Mouse (Mus musculus): ENCODE measurements at regions not wholly inside any gene's neighbourhood (a gene's known extent, or its start where the extent isn't known, plus 50 kb on each side); places are given as distances from the start of the nearest gene placed in this dataset.
A peak's percentile ranks its signal among the peaks of the same experiment; 100 is the strongest.

DNA sequence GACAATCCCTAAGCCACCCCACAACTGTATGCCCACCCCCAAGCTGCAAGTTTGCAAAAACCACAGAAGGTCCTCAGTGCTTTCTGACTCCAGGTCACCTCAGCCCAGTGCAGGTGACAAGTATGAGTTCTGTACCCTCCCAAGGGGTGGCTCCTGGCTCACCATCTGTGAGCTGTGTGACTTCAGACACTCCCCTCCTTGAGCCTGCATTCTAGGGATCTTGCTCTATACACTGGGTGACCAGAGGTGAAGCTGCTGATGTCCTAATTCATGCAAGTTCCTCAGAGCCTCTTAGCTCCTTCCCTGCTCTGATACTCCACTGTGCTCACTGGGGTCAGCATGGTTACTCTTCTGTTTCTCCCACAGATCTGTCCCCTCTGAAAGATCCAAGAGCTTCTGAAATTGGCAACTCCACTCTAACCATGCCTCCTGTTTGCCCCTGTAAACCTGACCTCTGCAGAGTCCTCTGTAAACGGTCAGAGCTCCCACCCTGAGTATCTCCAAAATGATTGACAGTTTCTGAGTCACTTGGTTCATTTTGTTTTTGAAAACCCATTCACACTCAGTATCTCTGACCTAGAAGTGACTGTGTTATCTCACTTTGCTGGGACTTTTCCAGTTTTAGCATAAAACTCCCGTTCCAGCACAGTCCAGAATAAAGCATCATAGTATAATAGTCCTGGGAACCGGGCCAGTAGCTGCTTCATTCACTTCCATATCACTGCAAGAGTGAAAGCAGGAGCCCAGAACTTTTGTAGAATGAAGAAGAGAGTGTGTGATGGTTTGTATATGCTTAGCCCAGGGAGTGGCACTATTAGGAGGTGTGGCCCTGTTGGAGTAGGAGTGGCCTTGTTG lies 180.7 kb upstream of the Dapk1 start:
- intact Hi-C loops (cut with DNase I): no loop called here
- no peak for DNase-seq (ENCODE audit: low spot score in 2 of 2)

DNA sequence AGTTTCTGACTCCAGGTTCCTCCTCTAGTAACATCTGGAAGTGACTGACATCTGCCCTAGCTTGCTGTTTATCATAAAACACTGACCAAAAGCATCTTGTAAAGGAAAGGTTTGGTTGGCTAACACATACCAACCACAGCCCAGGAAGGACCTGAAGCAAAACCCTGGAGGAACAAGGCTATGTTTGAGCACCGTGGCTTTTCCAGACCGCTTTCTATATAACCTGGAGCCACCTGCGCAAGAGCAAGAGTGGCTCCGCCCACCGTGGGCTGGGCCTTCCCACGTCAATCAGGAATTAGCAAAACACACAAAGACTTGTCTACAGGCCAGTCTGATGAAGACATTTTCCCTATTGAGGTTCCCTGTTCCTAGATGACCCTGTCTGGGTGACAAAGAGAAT lies 177.5 kb upstream of the Dapk1 start:
- intact Hi-C loops (cut with DNase I): no loop called here
- DNase-seq (ENCODE audit: low spot score in 2 of 2): no peak

DNA sequence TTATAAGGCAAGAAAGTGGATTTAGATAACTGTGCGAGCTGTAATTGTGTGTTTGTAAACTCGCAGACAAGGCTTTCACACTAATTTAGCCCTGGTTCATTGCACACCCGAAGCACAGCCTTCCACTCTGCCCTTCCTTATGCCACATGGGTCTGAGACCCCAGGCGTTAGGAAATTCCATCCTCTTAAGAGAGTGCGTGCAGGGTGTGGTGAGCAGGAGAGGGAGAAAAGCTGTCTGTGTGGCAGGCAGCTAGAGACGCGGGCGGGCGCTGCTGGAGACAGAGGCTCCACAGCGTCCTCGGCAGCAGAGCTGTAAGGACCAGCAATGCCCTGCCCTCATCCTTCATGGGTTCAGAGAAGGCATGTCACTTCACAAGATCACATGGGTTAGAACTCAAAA lies 176.6 kb upstream of the Dapk1 start:
- intact Hi-C loops (cut with DNase I): no loop called here

DNA sequence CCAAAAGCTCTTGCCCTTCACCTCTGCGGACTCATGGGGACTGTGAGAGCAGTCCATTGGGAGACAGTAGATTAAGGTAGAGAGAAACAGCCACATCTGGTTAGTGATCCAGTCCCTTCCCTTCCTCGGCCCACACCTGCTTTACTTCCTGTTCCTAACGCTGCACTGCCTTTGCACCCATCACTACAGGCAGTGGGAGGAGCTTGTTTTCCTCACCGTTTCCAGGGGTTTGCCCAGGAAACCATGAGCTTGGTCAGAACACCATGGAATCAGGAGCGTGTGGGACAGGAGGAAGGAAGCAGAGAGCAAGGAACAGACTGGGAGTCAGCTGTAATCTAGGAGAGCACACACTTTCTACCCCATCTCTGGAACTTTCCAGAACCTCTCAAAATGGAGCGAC lies 176.2 kb upstream of the Dapk1 start:
- intact Hi-C loops (cut with DNase I): no loop called here
- DNase-seq (ENCODE audit: low spot score in 2 of 2): no peak

More for the DNA sequence above, 176.6 kb upstream of the Dapk1 start:
- no peak for DNase-seq (ENCODE audit: low spot score in 2 of 2)

DNA sequence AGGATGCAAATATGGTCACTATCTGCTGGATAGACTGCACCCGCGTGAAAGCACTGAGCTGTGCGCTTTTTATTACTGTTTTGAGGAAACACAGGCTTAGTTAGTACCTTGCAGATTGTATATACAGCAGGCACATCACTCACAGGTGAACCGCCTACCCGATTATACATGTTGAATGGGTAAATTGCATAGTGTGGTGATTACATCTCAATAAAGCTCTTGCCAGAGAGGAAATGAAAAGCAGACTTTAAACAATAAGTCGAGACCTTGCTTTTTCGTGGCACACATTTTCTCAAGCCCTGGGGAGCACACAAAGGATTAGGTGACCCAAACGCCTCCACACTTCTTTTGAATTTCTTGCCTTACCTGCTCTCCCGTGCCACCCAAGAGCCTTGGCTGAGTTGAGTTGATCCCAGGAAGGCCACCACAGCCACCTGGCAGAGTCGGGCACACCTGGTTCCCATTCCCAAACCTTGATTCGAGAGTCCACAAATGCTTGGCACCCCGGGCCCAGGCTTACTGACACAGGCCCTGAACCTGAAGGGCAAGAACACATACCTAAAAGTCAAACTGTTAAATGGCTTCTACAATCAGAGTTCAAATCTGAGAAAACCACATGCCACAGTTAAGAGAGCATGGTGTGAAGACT lies 175.4 kb upstream of the Dapk1 start:
- no peak for DNase-seq (ENCODE audit: low spot score in 2 of 2)
- intact Hi-C loops (cut with DNase I): no loop called here

DNA sequence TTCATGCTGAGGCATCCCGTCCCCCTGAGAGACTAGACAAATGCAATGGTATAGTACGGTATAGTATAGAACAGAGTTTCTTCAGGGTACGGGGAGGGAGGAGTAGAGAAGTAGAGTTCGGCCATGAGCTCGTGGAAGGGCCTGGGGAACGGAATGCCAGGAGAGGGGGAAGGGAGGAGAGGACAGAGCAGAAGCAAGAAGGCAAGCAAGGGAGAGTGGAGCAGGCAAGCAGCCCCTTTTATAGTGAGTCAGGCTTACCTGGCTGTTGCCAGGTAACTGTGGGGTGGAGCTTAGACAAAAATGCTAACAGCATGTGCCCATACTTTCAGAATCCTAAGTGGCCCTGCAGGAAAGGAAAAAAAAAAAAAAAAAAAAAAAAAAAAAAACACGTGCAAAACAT lies 174.7 kb upstream of the Dapk1 start:
- intact Hi-C loops (cut with DNase I): no loop called here
- no peak for DNase-seq (ENCODE audit: low spot score in 2 of 2)

DNA sequence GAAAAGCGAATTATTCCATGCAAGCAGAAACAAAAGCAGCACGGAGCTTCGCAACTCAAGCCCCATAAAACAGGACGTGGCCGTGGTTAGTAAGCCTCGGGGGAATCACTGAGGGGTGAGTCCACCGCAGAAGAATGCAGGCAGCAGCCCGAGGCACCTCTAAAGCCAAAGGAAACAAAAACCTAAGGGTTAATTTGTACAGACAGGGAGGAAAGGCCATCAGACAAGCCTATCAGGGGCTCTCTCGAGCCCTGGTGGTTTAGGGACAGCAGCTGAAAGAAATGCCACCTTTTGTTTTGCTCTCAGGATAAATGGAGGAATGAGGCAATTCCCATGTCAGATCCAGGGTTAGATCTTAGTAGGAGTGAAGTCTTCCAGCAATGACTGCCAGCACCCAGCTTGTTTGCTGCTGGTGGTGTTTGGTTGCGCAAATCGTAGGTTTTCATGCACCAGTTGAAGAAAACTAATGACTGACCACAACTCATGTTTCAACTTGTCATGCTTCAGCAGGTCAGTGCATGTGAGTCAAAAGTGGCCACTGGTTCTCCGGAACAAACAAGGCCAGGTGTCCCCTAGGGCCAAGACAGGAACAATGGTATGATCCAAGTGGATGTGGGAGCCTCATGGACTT lies 173.9 kb upstream of the Dapk1 start:
- no peak for DNase-seq (ENCODE audit: low spot score in 2 of 2)
- intact Hi-C loops (cut with DNase I): no loop called here

DNA sequence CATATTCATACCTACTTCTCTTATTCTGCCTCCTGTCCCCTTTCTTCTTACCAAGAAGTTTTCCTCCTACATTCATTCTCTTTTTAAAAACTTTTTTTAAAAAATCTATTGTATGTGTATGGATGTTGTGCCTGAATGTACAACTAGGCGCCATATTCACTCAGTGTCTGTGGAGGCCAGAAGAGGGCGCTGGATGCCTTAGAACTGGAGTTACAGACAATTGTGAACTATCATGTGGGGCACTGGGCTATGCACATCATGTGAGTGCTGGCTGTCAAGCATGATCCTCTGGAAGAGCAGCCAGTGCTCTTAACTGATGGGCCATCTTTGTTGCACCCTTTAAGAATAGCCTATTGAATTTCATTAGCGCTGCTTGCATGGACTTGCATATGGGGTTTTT lies 172.6 kb upstream of the Dapk1 start:
- intact Hi-C loops (cut with DNase I): no loop called here
- DNase-seq (ENCODE audit: low spot score in 2 of 2): no peak

DNA sequence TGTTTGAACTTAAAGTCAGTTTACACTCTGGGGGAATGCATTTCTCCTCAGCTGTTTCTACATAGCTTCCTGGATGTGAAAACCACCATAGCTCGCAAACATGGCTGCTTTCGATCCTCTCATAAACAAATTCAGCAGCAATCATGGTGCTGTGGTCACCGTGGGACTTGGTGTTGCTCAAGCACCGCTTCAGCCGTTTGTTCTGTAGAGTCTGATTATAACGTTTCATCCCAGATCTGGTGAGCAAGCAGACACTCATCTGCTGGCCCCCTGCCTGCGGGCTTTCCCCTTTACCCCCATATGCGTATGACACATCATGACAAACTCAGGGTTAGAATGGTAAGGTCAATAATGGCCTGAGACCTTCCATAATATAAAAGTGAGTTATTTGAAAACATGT lies 170.3 kb upstream of the Dapk1 start:
- no peak for DNase-seq (ENCODE audit: low spot score in 2 of 2)
- intact Hi-C loops (cut with DNase I): no loop called here

DNA sequence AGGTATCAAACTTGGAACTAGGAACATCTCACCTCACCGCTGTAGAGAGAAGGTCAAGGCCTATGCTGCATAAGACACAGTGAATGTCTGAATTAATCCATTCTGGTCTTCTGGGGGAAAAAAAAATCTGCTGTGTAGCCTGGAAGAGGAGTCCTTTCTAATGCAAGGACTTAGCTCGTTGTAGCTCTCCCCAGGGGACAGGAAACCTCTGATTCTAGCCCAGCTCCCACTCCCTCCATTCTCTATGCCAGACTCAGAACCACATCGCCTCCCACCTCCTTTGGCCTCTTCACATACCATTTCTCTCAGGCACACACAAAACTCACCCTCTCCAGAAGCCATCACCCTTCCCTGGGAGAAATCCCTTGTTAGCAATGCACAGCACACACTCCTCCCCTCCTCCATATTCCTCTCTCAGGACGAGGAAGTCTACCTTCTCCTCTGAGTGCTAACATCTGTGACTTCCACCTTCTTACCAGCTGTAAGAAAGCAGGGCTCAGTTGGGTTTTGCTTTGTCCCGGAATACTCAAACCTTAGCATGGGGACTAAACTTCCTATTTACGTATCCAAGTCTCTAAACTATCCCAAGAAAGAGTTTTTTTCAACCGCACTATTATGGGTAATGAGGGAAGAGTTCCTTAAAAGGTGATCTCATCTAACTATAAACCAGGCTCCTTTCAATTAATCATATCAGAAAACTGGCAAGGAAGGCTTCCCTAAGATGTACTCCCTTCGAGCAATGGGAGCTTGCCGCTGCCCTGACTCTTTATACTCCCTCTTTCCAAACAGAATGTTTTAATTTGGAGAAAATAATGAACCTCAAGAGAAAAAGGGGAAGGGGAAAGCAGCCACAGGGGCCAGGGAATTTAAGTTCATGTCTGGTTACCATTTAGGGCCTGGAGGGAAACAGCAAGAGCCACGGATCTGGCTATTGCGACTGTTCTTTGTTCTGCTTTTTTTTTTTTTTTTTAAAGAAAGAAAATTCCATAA lies 167.2 kb upstream of the Dapk1 start:
- no peak for DNase-seq (ENCODE audit: low spot score in 2 of 2)
- intact Hi-C loops (cut with DNase I): no loop called here

DNA sequence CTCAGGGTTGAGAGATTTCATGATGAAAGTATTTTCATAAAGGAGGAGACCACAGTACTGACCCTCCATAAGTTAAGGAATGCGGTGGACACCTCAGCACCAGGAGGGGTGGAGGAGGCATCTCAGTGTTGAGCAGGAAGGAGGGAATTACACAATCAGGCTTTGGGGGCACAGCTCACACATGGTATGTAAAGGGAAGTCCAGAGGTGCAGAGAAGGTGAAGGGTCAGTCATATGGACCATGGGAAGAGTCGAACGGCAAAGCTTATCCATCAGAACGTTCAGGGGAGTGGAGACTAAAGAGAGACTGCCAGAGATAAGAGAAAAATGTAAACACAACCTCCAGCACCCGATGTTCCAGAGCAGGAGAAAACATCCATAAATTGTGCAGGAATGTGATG lies 166.4 kb upstream of the Dapk1 start:
- intact Hi-C loops (cut with DNase I): no loop called here
- no peak for DNase-seq (ENCODE audit: low spot score in 2 of 2)

DNA sequence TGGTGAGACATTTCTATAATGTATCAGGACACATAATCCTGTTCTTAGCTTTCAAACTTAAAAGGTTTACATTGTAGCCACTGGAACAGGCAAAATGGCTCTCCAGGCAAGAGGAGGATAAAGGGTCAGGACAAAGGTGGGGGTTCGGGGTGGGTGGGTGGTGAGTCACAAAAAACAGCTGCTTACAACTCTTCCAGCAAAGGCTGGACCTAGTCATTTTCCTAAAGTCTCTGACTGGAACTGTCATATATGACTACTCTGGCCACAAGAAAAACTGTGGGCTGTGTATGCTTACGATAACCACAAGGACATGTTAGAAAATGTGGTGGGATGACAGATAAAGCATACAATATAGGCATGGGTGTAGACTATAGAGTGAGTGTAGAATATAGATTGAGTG lies 163.6 kb upstream of the Dapk1 start:
- intact Hi-C loops (cut with DNase I): no loop called here
- no peak for DNase-seq (ENCODE audit: low spot score in 2 of 2)

DNA sequence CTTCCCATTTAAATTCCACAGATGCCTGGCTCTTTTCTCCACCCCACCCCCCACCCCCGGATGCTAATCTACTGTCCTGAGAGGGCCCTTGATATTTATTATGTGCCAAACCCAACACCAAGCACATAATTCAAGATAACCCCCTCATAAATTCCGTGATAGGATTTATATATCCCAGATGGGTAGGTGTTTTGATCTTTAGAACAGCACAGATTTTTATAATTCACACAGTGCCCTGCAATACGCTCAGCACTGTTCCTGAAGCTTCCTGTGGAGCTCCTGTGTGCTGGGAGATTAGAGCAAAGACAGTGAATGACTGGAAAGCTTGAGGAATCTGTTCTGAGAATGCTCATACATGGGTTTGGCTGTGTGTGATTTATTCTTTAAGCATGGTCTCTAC lies 161.2 kb upstream of the Dapk1 start:
- no peak for DNase-seq (ENCODE audit: low spot score in 2 of 2)
- intact Hi-C loops (cut with DNase I): no loop called here

DNA sequence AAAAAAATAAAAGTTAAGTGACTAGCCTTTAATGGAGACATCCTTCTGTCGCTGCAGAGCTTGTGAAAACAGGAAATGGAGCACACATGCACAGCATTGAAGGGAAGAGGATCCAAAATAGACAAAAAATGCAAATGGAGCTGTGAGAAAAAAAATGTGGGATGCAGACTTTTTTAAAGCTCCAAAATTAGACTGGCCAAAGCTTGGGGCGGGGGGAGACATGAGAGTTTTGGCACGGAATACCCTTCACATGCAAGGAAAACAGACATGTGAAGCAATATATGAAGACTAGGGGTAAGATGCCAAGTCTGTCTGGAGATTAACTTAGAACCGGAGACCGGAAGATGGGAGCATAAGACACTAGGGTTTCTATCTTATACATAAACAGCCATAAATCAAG lies 156.6 kb upstream of the Dapk1 start:
- peak in 1 of 2 experiments; percentile 17 for DNase-seq (ENCODE audit: low spot score in 2 of 2)
- intact Hi-C loops (cut with DNase I): loop anchor here (5.0 kb wide), 1 partner anchor 268 kb away; the partner anchor contains the start of gene Gas1

DNA sequence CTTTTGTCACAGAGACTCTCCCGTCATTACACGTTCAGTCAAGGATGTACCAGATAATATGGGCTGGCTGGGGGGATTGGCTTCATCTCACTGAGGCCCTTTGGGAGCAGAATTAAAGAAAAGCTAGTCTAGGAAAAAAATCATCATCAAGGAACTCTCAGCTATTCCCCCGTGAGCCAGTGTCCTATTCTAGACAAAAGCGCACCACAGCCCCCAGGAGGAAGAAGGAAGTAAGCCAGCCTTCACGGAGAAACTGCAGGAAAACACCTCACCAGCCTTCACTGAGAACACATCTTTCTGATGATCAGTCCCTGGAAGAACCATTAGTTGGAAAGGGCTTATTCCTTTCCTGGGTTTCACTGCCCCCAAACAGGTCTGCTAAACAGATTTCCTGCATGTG lies 154.8 kb upstream of the Dapk1 start:
- DNase-seq (ENCODE audit: low spot score in 2 of 2): peak in 1 of 2 experiments; percentile 11
- intact Hi-C loops (cut with DNase I): loop anchor here (5.0 kb wide), 1 partner anchor 270 kb away; the partner anchor contains the start of gene Gas1

DNA sequence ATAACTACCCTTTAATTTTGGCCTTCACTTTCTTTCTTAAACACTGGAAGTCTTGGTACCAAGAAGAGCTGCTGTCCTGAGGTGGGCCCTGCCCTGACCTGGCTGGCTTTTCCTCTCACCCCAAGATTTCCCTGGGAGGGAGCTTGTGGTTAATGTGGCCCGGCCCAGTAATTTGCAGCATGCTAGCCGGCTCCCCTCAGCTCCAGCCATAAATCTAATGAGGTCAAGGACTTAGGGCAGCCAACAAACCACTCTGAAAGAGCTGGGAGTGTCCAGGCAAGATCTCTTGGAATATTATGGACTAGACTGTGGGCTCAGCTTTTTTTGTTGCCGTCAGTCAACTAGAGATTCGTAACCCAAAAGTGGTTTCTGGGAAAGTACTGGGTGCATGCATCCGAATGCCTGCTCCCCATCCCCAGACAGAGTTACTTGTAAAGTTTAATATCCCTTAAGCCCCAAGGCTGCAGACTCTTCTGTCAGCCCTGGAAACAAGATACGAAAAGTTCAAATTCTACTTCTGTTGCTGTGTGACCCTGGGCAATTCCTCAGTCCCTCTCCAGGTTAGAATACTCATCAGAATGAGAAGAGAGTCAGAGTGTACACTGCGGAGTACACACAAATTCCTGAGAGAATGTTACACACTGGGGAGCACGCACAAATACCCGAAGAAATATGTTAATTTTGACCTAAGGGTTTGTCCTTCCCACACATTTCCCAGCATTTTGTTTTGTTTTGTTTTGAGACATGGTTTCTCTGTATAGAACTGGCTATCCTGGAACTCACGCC lies 150.8 kb upstream of the Dapk1 start:
- intact Hi-C loops (cut with DNase I): no loop called here

DNA sequence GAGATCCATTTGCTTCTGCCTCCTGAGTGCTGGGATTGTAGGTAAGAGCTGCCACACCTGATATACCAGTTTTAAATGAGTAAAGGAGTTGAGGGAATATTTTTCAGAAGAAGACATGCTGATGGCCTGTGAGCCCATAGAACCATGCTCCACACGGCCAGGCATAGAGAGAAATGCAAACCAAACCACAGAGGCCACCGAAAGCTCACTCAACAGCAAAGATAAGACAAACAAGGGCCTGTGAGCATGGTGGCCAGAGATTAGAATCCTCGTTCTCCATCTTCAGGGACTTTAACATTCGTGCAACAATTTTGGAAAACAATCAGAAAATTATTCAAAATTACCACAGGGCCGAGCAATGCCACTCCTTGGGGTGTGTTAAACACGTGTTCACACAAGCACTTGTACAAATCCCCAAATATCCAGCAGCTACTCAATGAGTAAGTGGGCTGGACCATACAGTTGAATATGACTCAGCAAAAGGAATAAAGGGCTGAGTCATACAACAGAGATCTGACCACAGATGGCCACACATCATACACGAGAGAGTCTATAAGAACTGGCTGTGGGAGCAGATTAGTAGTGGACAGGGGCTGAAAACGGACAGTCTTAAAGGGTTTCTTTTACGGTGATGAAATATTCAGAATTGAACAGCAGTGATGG lies 147.8 kb upstream of the Dapk1 start:
- intact Hi-C loops (cut with DNase I): no loop called here
- no peak for DNase-seq (ENCODE audit: low spot score in 2 of 2)

More for the DNA sequence above, 150.8 kb upstream of the Dapk1 start:
- DNase-seq (ENCODE audit: low spot score in 2 of 2): no peak

DNA sequence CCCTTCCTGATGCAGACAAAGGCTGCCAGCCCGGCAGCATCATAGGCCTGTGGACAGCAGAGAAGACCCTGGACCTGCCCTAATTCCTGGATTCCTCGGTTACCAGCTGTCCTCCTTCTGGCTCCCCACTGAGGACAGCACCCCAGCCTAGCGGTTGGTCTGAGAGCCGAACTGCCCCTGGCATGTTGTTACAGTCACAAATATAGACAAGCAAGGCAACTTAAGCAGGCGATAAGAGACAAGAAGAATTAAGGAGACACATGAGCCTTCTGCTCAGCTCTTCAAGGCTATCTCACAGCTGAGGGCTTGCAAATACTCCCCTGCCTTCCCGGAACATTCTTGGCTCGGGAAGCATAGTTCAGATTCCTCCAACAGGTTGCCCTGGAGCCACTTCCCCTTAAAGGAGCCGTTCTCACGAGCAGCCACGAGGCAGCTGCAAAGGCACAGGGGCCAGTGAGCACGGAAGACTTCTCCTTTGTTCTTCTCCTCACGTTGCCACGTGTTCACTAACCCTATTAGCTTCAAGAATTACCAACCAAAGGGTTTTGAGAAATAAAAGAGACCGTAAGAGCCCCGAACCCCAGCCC lies 146.6 kb upstream of the Dapk1 start:
- no peak for DNase-seq (ENCODE audit: low spot score in 2 of 2)
- intact Hi-C loops (cut with DNase I): no loop called here

Data from left cerebral cortex, postnatal 25 days (tissue).